Mouse (Mus musculus): ENCODE measurements around the gene Snx6. TPM values are rescaled to one million over a fixed set of nuclear protein-coding genes. Genes with fewer than 3 reads are reported as not detected.

Snx6 gene
- polyA plus RNA-seq, 1 experiment from 2014 or later, result 195 TPM

DNA sequence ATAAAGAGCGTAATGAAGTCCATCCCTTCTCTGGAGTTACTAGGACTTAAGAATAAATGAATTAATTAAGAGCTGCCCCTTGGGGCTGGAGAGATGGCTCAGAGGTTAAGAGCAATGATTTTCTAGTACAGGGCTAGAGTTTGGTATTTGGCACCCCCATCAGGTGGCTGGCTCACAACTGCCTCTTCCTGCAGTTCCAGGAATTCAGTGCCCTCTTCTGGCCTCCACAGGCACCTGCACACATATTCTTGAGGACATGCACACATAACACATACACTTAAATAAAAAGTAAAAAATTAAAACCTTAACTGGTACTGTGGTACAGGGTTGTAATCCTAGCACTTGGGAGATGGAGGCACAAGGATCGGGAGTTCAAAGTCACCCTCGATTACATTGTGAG is 29.7 kb upstream of the Snx6 start:
- 91% methylated on average over 3 of the region's 3 CpGs for WGBS

DNA sequence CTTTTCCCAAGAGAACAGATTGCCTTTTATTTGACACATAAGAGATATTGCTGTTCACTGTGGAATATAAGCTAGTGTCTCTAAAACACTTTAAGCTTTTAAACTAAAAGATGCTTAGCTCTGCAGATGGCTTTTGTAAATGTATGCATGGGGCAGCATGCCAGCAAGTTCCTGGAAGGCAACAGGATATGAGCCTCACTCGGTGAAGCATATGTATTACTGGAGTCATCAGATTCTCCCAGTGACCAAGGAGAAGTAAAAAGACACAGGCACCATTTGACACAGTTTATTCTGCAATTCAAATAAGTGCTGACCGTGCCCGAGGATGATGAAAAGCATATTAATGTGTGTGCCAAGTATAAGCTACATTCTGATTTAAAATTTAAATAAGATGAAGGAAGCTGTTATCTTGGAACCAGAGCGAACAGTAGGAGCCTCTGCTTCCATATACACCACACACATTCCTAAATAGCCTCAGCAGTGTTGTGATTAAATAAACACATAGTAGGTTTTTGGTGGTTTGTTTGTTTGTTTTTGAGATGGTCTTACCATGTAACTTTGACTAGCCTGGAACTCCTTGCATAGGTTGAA is 27.4 kb upstream of the Snx6 start:
- no peak overlapping the region for H3K27ac ChIP-seq (replicated peaks)
- H3K4me1 ChIP-seq, result no peaks in the 10 kb centered on the region
- H3K4me3 ChIP-seq, result no peak overlapping the region
- 82% methylated on average over 4 of the region's 4 CpGs for WGBS
- H3K36me3 ChIP-seq (replicated peaks), result no peaks in the 10 kb centered on the region
- no peak for DNase-seq (ENCODE audit: low spot score)
- H3K27me3 ChIP-seq (replicated peaks; ENCODE audit: low read depth, poor library complexity, severe bottlenecking), result no peaks in the 10 kb centered on the region; the same call in 1 of the 2 replicates
- H3K9me3 ChIP-seq, result no peaks in the 10 kb centered on the region

More for the DNA sequence above, 29.7 kb upstream of the Snx6 start:
- Histone ChIP-seq H3K36me3 (replicated peaks) (no peaks in the 10 kb centered on the region), H3K4me1 (no peaks in the 10 kb centered on the region), H3K4me3 (no peak overlapping the region), H3K9me3 (no peaks in the 10 kb centered on the region), H3K27ac (replicated peaks) (no peak overlapping the region), H3K27me3 (replicated peaks; ENCODE audit: low read depth, poor library complexity, severe bottlenecking) (no peaks in the 10 kb centered on the region; the same call in 1 of the 2 replicates)
- no peak for DNase-seq (ENCODE audit: low spot score)

DNA sequence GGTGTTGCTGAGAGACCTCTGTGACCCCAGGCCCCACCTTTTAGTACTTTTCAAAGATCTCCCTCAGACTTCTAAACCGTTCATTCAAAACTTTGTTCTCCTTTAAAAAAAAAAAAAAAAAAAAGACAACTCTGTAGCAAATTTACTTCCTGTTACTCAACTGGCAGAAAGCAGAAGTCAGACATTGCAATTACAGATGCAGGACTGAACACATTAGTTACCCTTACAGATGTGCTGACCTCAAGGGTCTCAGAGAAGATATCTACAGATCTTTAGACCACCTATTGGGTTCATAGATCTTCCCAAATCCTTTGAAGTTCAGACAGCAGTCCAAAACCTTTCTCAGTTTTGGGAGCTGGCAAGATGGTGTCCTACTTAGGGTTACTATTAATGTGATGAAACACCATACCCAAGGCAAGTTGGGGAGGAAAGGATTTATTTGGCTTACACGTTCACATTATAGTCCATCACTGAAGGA is 25.2 kb upstream of the Snx6 start:
- H3K27me3 ChIP-seq (replicated peaks; ENCODE audit: low read depth, poor library complexity, severe bottlenecking), result no peaks in the 10 kb centered on the region
- H3K4me1 ChIP-seq, result no peaks in the 10 kb centered on the region
- 50% methylated on average over 2 of the region's 2 CpGs for WGBS
- H3K27ac ChIP-seq (replicated peaks), result no peak overlapping the region
- H3K4me3 ChIP-seq, result no peak overlapping the region
- DNase-seq (ENCODE audit: low spot score), result no peak
- H3K9me3 ChIP-seq, result no peaks in the 10 kb centered on the region
- H3K36me3 ChIP-seq (replicated peaks), result no peaks in the 10 kb centered on the region

DNA sequence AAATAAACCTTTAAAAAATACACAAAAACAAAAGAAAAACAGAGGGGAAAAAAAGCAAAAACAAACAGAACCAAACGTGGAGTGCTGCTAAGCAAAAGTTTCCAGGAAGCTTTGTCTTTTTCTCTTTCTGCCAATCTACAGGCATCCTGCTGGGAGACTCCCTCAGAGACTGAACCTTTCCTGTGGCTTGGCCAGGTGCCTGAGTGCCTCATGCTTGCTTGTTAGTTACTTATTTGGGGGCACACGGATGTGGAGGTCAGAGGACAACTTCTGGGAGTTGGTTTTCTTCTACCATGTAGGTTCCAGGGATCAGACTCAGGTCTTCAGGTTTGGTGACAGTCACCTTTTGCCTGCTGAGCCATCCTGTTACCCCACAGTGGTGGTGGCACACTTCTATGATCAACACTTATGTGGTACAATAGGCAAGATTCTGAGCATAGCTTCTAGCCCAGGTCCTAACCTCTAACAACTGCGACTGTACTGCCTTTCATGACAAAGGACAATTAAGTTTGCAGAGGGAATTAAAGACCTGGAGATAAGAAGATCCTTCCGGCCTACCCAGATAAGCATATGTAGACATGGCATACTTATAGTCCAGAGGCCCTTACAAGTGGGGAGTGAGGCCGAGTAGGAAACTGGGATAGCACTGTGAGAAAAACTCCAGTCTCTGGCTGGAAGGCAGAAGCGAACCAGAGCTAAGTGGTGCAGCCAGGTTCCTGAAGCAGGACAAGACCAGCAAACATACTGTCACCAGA is 23.9 kb upstream of the Snx6 start:
- Histone ChIP-seq H3K27me3 (replicated peaks; ENCODE audit: low read depth, poor library complexity, severe bottlenecking) (no peaks in the 10 kb centered on the region), H3K4me1 (no peaks in the 10 kb centered on the region), H3K27ac (replicated peaks) (no peak overlapping the region), H3K36me3 (replicated peaks) (no peaks in the 10 kb centered on the region), H3K9me3 (no peaks in the 10 kb centered on the region), H3K4me3 (no peak overlapping the region)
- 70% methylated on average over 6 of the region's 6 CpGs for WGBS
- no peak for DNase-seq (ENCODE audit: low spot score)

DNA sequence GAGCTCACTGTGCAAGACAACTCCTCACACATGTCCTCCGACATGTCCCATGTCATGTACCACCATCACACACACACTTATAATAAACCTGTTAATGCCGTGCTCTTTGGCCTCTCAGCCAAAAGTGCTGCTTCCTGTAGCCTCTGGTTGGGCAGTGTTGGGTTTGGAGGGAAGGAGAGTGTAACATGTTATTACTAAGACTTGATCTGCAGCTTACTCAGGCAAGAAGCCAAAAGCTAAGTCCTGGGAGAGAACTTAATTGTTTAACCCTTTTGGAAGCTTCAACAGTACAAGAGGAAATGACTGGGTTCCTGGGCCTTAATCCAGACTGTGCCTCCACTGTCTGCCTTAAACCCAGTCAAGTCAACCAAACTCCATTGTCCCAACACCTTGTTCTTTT is 14.6 kb upstream of the Snx6 start:
- Histone ChIP-seq H3K4me3 (no peak overlapping the region), H3K36me3 (replicated peaks) (no peaks in the 10 kb centered on the region), H3K4me1 (peaks cover 6% of the 10 kb centered on the region; the same call in 1 of the 2 replicates), H3K9me3 (no peaks in the 10 kb centered on the region), H3K27me3 (replicated peaks; ENCODE audit: low read depth, poor library complexity, severe bottlenecking) (no peaks in the 10 kb centered on the region), H3K27ac (replicated peaks) (no peak overlapping the region)
- no peak for DNase-seq (ENCODE audit: low spot score)
- WGBS, result 93% methylated on average over 2 of the region's 2 CpGs

- no peaks in the 10 kb centered on the region for H3K36me3 ChIP-seq (replicated peaks)
- DNase-seq (ENCODE audit: low spot score), result no peak
- peaks cover 6% of the 10 kb centered on the region; the same call in 1 of the 2 replicates for H3K4me1 ChIP-seq
- no peak overlapping the region for H3K4me3 ChIP-seq
- H3K9me3 ChIP-seq, result no peaks in the 10 kb centered on the region
- H3K27me3 ChIP-seq (replicated peaks; ENCODE audit: low read depth, poor library complexity, severe bottlenecking), result no peaks in the 10 kb centered on the region
- 60% methylated on average over 6 of the region's 6 CpGs for WGBS
- H3K27ac ChIP-seq (replicated peaks), result no peak overlapping the region
These were observed 12.0 kb upstream of the Snx6 start for GRCm38 (mm10) chr12:54807481-54807880.

DNA sequence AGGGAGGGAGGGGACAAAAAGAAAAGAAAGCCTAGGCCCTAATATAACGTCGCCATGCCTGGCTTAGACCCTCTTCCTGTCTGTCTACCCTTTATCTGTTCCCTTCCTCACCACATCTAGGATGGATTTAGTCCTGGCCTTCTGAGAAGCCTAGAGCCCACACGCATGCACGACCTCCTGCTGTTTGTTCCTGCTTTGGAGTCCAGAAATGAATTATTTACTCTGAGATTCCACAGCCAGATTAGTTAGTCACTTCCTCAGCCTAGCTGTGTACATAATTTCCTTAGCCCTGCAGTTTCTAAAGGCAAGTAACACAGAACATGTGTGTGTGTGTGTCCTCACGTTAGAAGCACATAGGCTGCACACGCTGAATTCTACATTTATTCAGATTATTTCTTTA is 10.6 kb upstream of the Snx6 start:
- no peak for DNase-seq (ENCODE audit: low spot score)
- no peaks in the 10 kb centered on the region for H3K27me3 ChIP-seq (replicated peaks; ENCODE audit: low read depth, poor library complexity, severe bottlenecking)
- peaks cover 6% of the 10 kb centered on the region; the same call in 1 of the 2 replicates for H3K4me1 ChIP-seq
- H3K9me3 ChIP-seq, result no peaks in the 10 kb centered on the region
- no peak overlapping the region for H3K27ac ChIP-seq (replicated peaks)
- WGBS, result 77% methylated on average over 6 of the region's 6 CpGs
- H3K4me3 ChIP-seq, result no peak overlapping the region
- H3K36me3 ChIP-seq (replicated peaks), result no peaks in the 10 kb centered on the region

- DNase-seq (ENCODE audit: low spot score), result no peak
- Histone ChIP-seq H3K4me3 (no peak overlapping the region), H3K9me3 (no peaks in the 10 kb centered on the region), H3K27me3 (replicated peaks; ENCODE audit: low read depth, poor library complexity, severe bottlenecking) (no peaks in the 10 kb centered on the region), H3K27ac (replicated peaks) (no peak overlapping the region), H3K4me1 (peaks cover 6% of the 10 kb centered on the region; the same call in 1 of the 2 replicates), H3K36me3 (replicated peaks) (no peaks in the 10 kb centered on the region)
- 79% methylated on average over 6 of the region's 6 CpGs for WGBS
These were observed 9.9 kb upstream of the Snx6 start for GRCm38 (mm10) chr12:54805254-54806002.

DNA sequence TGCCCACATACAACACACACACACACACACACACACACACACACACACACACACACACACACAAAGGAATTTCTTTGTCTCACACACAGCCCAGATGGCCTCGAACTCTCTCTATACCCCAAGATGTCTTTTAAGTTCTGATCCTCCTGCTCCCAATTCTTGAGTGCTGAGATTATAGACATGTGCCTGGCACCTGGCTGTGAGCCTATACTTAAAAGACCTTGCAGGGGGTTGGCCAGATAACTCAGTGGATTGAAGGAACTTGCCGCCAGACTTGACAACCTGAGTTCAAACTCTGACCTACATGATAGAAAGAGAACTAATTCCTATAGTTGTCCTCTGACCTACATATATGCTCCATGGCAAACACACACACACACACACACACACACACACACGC is 8.0 kb upstream of the Snx6 start:
- H3K27ac ChIP-seq (replicated peaks), result no peak overlapping the region
- WGBS, result 78% methylated on average over 3 of the region's 3 CpGs

GRCm38 (mm10) chr12:54796516-54797195 is 1.2 kb upstream of the Snx6 start:
- DNase-seq (ENCODE audit: low spot score), result no peak

More for the DNA sequence above, 8.0 kb upstream of the Snx6 start:
- no peaks in the 10 kb centered on the region for H3K36me3 ChIP-seq (replicated peaks)
- H3K4me3 ChIP-seq, result no peak overlapping the region
- H3K9me3 ChIP-seq, result no peaks in the 10 kb centered on the region
- no peak for DNase-seq (ENCODE audit: low spot score)
- H3K27me3 ChIP-seq (replicated peaks; ENCODE audit: low read depth, poor library complexity, severe bottlenecking), result no peaks in the 10 kb centered on the region
- H3K4me1 ChIP-seq, result peaks cover 3% of the 10 kb centered on the region; the same call in 1 of the 2 replicates

DNA sequence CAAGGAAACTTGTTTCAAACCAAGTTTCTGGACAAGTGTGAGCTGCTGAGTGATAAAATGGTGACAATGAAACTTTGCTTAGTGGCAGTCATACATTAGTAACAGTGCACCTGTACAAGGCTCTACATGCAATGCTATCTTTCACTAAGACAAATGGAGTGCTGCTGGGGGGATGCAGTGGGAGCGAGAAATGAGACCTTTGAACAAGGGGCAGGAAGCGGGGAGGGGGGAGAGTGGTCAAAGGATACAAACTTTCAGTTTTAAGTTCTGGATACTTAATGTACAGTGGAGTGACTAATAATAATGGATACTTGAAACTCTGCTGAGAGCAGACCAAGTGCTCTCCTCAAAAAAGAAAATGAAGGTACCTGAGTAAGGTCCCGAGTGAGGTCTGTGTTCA is 1.1 kb downstream of the Snx6 start:
- Histone ChIP-seq H3K27ac (replicated peaks) (no peak overlapping the region; the same call in 1 of the 2 replicates), H3K27me3 (replicated peaks; ENCODE audit: low read depth, poor library complexity, severe bottlenecking) (no peaks in the 10 kb centered on the region), H3K36me3 (replicated peaks) (peaks cover 24% of the 10 kb centered on the region), H3K4me1 (peaks cover 41% of the 10 kb centered on the region), H3K9me3 (no peaks in the 10 kb centered on the region), H3K4me3 (peak overlapping the region; percentile 86)
- no peak for DNase-seq (ENCODE audit: low spot score)
- WGBS, result 39% methylated on average over 3 of the region's 3 CpGs

More at GRCm38 (mm10) chr12:54796516-54797195, 1.2 kb upstream of the Snx6 start:
- 86% methylated on average over 8 of the region's 8 CpGs for whole genome bisulfite sequencing
- Histone ChIP-seq H3K36me3 (replicated peaks) (peaks cover 17% of the 10 kb centered on the region), H3K9me3 (no peaks in the 10 kb centered on the region), H3K27me3 (replicated peaks; ENCODE audit: low read depth, poor library complexity, severe bottlenecking) (no peaks in the 10 kb centered on the region), H3K4me3 (no peak overlapping the region), H3K4me1 (peaks cover 19% of the 10 kb centered on the region), H3K27ac (replicated peaks) (no peak overlapping the region)

DNA sequence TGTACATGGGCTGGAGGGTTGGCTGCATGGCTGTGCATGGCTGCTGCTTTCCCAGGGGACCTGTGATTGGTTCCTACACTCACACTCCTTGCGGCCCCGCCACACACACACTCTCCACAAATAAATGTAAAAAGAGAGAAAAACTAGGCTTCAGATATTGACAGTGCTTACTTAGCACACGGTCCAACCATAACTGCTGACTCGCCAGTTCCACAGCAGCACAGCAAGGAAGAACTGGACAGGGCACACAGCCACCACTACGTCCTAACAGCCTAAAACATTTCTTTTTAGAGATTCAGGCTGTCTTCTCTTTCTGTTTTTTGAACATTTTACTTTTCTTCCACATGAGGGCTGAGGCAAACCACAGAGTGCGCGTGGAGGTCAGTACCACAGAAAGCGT is 4.0 kb downstream of the Snx6 start:
- DNase-seq (ENCODE audit: low spot score), result no peak
- Histone ChIP-seq H3K27ac (replicated peaks) (no peak overlapping the region), H3K9me3 (no peaks in the 10 kb centered on the region), H3K4me3 (0 out of 2 replicates have a peak overlapping the region, but pooled peaks have one; percentile 6), H3K36me3 (replicated peaks) (peaks cover 42% of the 10 kb centered on the region), H3K4me1 (peaks cover 48% of the 10 kb centered on the region), H3K27me3 (replicated peaks; ENCODE audit: low read depth, poor library complexity, severe bottlenecking) (no peaks in the 10 kb centered on the region)
- 83% methylated on average over 8 of the region's 8 CpGs for WGBS
